In genomic region chr7:143265829-143266438, GRCm38 (mm10) we compare ENCODE assay signal across 17 mouse cellular contexts.
DNase-seq lines count a peak whose midpoint lies in the region; ATAC-seq and TF ChIP-seq lines count a peak whose summit lies in the region.
"Had no signal": no experiment of that assay in that cellular context is flagged by ENCODE, and none has a peak within 500 bp of the region (broad histone marks: within the 10 kb centered on the region; RNA-seq: fewer than 3 reads in every experiment).

No protein-coding gene starts in this region.

- 71% methylated on average over 8 of the region's 8 CpGs for WGBS in heart, embryonic 12.5 days
- WGBS in embryonic facial prominence, embryonic 13.5 days, result 36% methylated on average over 8 of the region's 8 CpGs
- WGBS in limb, embryonic 14.5 days, result 56% methylated on average over 8 of the region's 8 CpGs

- peaks cover 3% of the 10 kb centered on the region; the same call in 1 of the 2 replicates for H3K36me3 ChIP-seq in heart, embryonic 12.5 days
- H3K36me3 ChIP-seq in embryonic facial prominence, embryonic 13.5 days, result 0 out of 2 replicates have a peak, but pooled peaks cover 4% of the 10 kb centered on the region
- 0 out of 2 replicates have a peak, but pooled peaks cover 3% of the 10 kb centered on the region for H3K36me3 ChIP-seq in limb, embryonic 14.5 days (ENCODE audit: control insufficient read depth, insufficient read depth, low read length)
- H3K36me3 ChIP-seq: hindbrain, embryonic 13.5 days; neural tube, embryonic 12.5 days had no signal

- no peak overlapping the region for H3K9ac ChIP-seq in heart, embryonic 12.5 days
- no peak overlapping the region for H3K9ac ChIP-seq in embryonic facial prominence, embryonic 13.5 days
- no peak overlapping the region for H3K9ac ChIP-seq in limb, embryonic 14.5 days (ENCODE audit: low read depth, low read length, severe bottlenecking)
- H3K9ac ChIP-seq: hindbrain, embryonic 13.5 days; limb, embryonic 12.5 days; lung, embryonic 15.5 days; neural tube, embryonic 12.5 days had no signal

- no peak overlapping the region for H3K4me3 ChIP-seq in heart, embryonic 12.5 days
- no peak overlapping the region for H3K4me3 ChIP-seq in embryonic facial prominence, embryonic 13.5 days
- H3K4me3 ChIP-seq in limb, embryonic 14.5 days (replicated peaks; ENCODE audit: low read length), result no peak overlapping the region
- H3K4me3 ChIP-seq: hindbrain, embryonic 13.5 days; limb, embryonic 12.5 days; lung, embryonic 15.5 days; megakaryocyte, embryonic 14.5 days; neural tube, embryonic 12.5 days had no signal

- peaks cover 78% of the 10 kb centered on the region for H3K4me1 ChIP-seq in heart, embryonic 12.5 days (replicated peaks)
- peaks cover 57% of the 10 kb centered on the region for H3K4me1 ChIP-seq in embryonic facial prominence, embryonic 13.5 days
- peaks cover 32% of the 10 kb centered on the region for H3K4me1 ChIP-seq in limb, embryonic 14.5 days (ENCODE audit: control insufficient read depth, insufficient read depth, low read length)
- H3K4me1 ChIP-seq: lung, embryonic 15.5 days had no signal

- no peak for DNase-seq in heart, postnatal 4 days
- peak; percentile 73 for DNase-seq in MN1 (ENCODE audit: low spot score)
- no peak for DNase-seq in limb, embryonic 14.5 days (ENCODE audit: low spot score)
- DNase-seq in right cerebral cortex, postnatal 4 days, result no peak
- no peak for DNase-seq in adrenal gland, postnatal 10 days
- no peak for DNase-seq in thymus, postnatal 25 days
- DNase-seq: adrenal gland, adult 8-10 months; cerebellum, adult 8-10 months; kidney, adult 9 months had no signal

- H3K4me2 ChIP-seq in heart, embryonic 12.5 days, result 0 out of 2 replicates have a peak overlapping the region, but pooled peaks have one; percentile 8
- no peak overlapping the region for H3K4me2 ChIP-seq in embryonic facial prominence, embryonic 13.5 days
- no peak overlapping the region for H3K4me2 ChIP-seq in limb, embryonic 14.5 days (replicated peaks; ENCODE audit: low read depth, low read length, severe bottlenecking)
- H3K4me2 ChIP-seq: hindbrain, embryonic 13.5 days; limb, embryonic 12.5 days; lung, embryonic 15.5 days; neural tube, embryonic 12.5 days had no signal

- no peak for ATAC-seq in heart, embryonic 12.5 days (ENCODE audit: insufficient number of reproducible peaks, low FRiP score)
- no peak for ATAC-seq in embryonic facial prominence, embryonic 13.5 days (ENCODE audit: insufficient number of reproducible peaks, insufficient read depth, low FRiP score, low TSS enrichment, low read depth)
- no peak for ATAC-seq in limb, embryonic 14.5 days (ENCODE audit: low FRiP score, low read depth)
- ATAC-seq: midbrain, embryonic 16.5 days had no signal

- H3K27ac ChIP-seq in heart, embryonic 12.5 days (ENCODE audit: poor library complexity, severe bottlenecking), result 0 out of 2 replicates have a peak overlapping the region, but pooled peaks have one; percentile 7
- H3K27ac ChIP-seq in embryonic facial prominence, embryonic 13.5 days, result peak overlapping the region; percentile 51
- 0 out of 2 replicates have a peak overlapping the region, but pooled peaks have one; percentile 26 for H3K27ac ChIP-seq in limb, embryonic 14.5 days (replicated peaks; ENCODE audit: low read depth, low read length)
- H3K27ac ChIP-seq: hindbrain, embryonic 13.5 days; limb, embryonic 12.5 days; lung, embryonic 15.5 days; neural tube, embryonic 12.5 days had no signal

- no peak for TF ChIP-seq POLR2A in limb, embryonic 14.5 days (IDR thresholded peaks at IDR 0.05; ENCODE audit: borderline replicate concordance, extremely low read depth, insufficient read depth, insufficient read length)

- H3K27me3 ChIP-seq in heart, embryonic 12.5 days (replicated peaks), result no peaks in the 10 kb centered on the region
- no peaks in the 10 kb centered on the region for H3K27me3 ChIP-seq in embryonic facial prominence, embryonic 13.5 days
- H3K27me3 ChIP-seq in limb, embryonic 14.5 days (ENCODE audit: control insufficient read depth, insufficient read depth, low read length), result no peaks in the 10 kb centered on the region
- H3K27me3 ChIP-seq: hindbrain, embryonic 13.5 days; limb, embryonic 12.5 days; lung, embryonic 15.5 days; megakaryocyte, embryonic 14.5 days; neural tube, embryonic 12.5 days had no signal

- no peaks in the 10 kb centered on the region for H3K9me3 ChIP-seq in heart, embryonic 12.5 days (replicated peaks)
- no peaks in the 10 kb centered on the region for H3K9me3 ChIP-seq in embryonic facial prominence, embryonic 13.5 days
- no peaks in the 10 kb centered on the region for H3K9me3 ChIP-seq in limb, embryonic 14.5 days (ENCODE audit: control insufficient read depth, low read length)
- H3K9me3 ChIP-seq: hindbrain, embryonic 13.5 days; limb, embryonic 12.5 days; lung, embryonic 15.5 days; megakaryocyte, embryonic 14.5 days; neural tube, embryonic 12.5 days had no signal
